Mouse (Mus musculus) retina, embryonic 14.5 days (tissue): ENCODE results near the gene Gm9195.

Experiments
- DNase-seq: peaks from one replicate; pipeline ENCODE4 v3.0.0-alpha.2; 2015; ENCODE audit warnings: low spot score

The Gm9195 gene

DNA sequence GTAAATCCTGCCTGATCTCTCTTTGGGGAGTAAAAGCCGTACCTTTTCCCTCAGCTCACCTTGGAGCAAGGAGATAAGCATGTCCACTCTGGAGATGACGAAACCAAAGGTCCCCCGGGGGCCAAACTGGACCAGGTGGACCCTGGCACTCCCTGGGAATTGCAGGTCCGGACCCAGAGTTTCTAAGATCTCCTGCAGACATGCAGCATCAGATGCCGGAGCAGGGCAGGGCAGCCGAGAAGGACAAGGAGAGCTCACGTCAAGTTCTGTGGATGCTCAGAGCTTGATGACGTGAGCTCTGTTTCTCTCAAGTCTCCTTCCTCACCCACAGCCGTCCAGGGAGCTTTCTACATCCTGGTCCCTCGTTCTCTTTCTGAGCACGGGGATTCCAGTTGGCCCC lies 48.7 kb downstream of the Gm9195 start:
- no peak for DNase-seq

- no peak for DNase-seq
These were observed 50.7 kb downstream of the Gm9195 start for GRCm38 (mm10) chr14:72440929-72441328.

DNA sequence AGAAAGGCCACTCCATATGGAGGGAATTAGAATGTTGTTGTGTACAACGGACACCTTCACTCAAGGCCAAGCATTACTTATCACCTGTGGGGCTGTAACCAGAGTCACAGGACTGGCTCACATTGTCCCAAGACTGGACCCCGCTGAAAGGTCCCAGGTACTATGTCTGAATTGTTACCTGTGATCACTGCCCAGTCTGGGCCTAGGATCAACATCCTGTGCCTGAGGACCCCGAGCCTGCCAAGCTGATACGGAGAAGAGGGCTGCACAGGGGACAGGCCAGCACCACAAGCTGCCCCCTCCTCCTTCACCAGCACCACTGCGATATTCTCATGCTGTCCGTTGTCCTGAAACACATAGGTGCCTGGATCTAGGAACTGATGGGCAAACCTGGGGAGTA lies 51.2 kb downstream of the Gm9195 start:
- DNase-seq, result no peak

DNA sequence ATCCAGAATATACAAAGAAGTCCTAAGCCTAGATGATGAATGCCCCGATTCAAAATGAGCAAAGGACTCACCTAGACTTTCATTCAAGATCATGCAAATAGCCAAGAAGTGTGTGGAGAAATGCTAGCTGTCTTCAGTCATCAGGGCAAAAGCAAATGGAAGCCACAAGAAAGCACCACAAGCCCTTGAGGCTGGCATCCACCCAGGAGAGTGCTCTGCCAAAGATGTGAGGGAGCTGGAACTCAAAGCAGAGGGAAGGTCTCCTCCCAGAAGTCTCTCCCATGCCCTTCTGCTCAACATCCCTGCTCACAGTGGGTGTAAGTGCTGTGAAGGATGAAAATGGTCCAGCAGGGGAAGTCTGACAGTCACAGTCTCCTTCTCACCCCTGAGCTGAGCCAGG lies 52.7 kb downstream of the Gm9195 start:
- DNase-seq, result no peak

GRCm38 (mm10) chr14:72389696-72390095 lies 101.9 kb downstream of the Gm9195 start:
- peak; percentile 61 for DNase-seq

DNA sequence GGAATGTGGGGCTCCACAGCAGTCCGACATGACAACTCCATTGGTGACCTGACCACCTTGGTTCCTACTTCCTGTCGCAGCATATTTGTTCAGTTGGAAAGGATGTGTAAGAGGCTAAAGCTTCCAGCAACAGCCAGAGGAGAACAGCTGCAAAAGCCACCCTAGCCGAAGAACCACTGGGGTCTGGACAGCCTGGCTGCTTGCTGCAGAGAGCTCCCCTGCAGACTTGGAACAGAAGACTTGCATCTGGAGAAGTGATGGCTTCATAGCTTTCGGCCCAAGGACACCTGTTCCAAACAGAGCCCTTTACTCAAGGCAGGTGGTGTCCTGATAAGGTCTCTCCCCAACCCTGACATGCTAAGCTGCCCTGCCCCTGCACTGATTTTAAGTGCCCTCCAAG lies 102.3 kb downstream of the Gm9195 start:
- DNase-seq, result no peak

DNA sequence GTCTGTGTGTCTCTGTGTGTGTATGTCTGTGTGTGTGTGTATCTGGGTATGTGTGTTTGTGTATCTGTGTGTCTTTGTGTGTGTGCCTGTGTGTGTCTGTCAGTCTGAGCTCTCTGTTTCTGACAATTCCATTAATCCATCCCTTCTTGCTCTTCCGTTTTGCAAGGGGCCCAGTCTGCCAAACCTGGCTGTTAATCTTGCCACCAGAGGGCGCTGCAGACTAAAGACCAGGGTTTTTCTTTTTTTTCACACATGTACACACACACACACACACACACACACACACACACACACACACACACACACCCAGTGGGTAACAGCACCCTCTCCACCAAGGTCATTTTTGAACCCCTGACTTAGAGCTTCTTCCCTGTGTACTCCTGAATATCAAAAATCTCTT lies 114.4 kb downstream of the Gm9195 start:
- peak; percentile 78 for DNase-seq
